Mouse (Mus musculus): ENCODE results near the gene Pde10a. TPM values are rescaled to one million over a fixed set of nuclear protein-coding genes. Genes with fewer than 3 reads are reported as not detected.
A peak's percentile ranks its signal among the peaks of the same experiment; 100 is the strongest.

The Pde10a gene
- total RNA-seq (2021), result 10 to 100 TPM; 67.6 to 71.6 TPM
- long read RNA-seq, experiment 1, full-length matches to known transcripts, result 5 of 16 reads
- long read RNA-seq, experiment 1, partial matches to known transcripts, result 3 of 16 reads
- long read RNA-seq, experiment 1, other reads (novel, unspliced or antisense), result 8 of 16 reads
- long read RNA-seq, experiment 2, full-length matches to known transcripts, result 5 of 30 reads
- long read RNA-seq, experiment 2, partial matches to known transcripts, result 10 of 30 reads
- long read RNA-seq, experiment 2, other reads (novel, unspliced or antisense), result 15 of 30 reads

- DNase-seq (ENCODE audit: low spot score in 2 of 2), result no peak
- Histone ChIP-seq H3K27ac (peak within 1 kb of the TSS; percentile 97), H3K4me3 (peak within 1 kb of the TSS; percentile 76)
- no peak for TF ChIP-seq CTCF (conservative IDR thresholded peaks at IDR 0.05)
These were observed at the start of gene Pde10a for GRCm38 (mm10) chr17:8525225-8525721. Gene Pde10a (plus strand): TSS chr17:8525372.

- no peak for TF ChIP-seq CTCF (conservative IDR thresholded peaks at IDR 0.05)
- no peak for DNase-seq (ENCODE audit: low spot score in 2 of 2)
- Histone ChIP-seq H3K27ac (no peak overlapping the region), H3K4me3 (no peak overlapping the region)
These were observed 46.6 kb upstream of the Pde10a start for GRCm38 (mm10) chr17:8478554-8478953.

- H3K4me3 ChIP-seq, result no peak overlapping the region
- H3K27ac ChIP-seq, result no peak overlapping the region
- no peak for DNase-seq (ENCODE audit: low spot score in 2 of 2)
- TF ChIP-seq CTCF (conservative IDR thresholded peaks at IDR 0.05), result 0 out of 2 replicates have a peak, but pooled peaks have one; percentile 4
These were observed 45.6 kb upstream of the Pde10a start for GRCm38 (mm10) chr17:8479493-8480128.

GRCm38 (mm10) chr17:8481797-8482196, 43.4 kb upstream of the Pde10a start:
- no peak overlapping the region for H3K4me3 ChIP-seq
- no peak for TF ChIP-seq CTCF (conservative IDR thresholded peaks at IDR 0.05)
- no peak overlapping the region for H3K27ac ChIP-seq
- DNase-seq (ENCODE audit: low spot score in 2 of 2), result no peak

- H3K27ac ChIP-seq, result no peak overlapping the region
- TF ChIP-seq CTCF (conservative IDR thresholded peaks at IDR 0.05), result no peak
- DNase-seq (ENCODE audit: low spot score in 2 of 2), result no peak
- no peak overlapping the region for H3K4me3 ChIP-seq
These were observed 42.3 kb upstream of the Pde10a start for GRCm38 (mm10) chr17:8482876-8483275.

- DNase-seq (ENCODE audit: low spot score in 2 of 2), result no peak
- TF ChIP-seq CTCF (conservative IDR thresholded peaks at IDR 0.05), result no peak
- H3K4me3 ChIP-seq, result no peak overlapping the region
- no peak overlapping the region for H3K27ac ChIP-seq
These were observed 40.9 kb upstream of the Pde10a start for GRCm38 (mm10) chr17:8484246-8484645.

GRCm38 (mm10) chr17:8485146-8485545, 40.0 kb upstream of the Pde10a start:
- no peak for DNase-seq (ENCODE audit: low spot score in 2 of 2)
- no peak for TF ChIP-seq CTCF (conservative IDR thresholded peaks at IDR 0.05)
- no peak overlapping the region for H3K27ac ChIP-seq
- no peak overlapping the region for H3K4me3 ChIP-seq

GRCm38 (mm10) chr17:8487824-8488223, 37.3 kb upstream of the Pde10a start:
- TF ChIP-seq CTCF (conservative IDR thresholded peaks at IDR 0.05), result no peak
- Histone ChIP-seq H3K27ac (peak overlapping the region; percentile 94), H3K4me3 (no peak overlapping the region; the same call in 1 of the 2 replicates)
- DNase-seq (ENCODE audit: low spot score in 2 of 2), result peak; percentile 95 to 97

GRCm38 (mm10) chr17:8490971-8491370, 34.2 kb upstream of the Pde10a start:
- DNase-seq (ENCODE audit: low spot score in 2 of 2), result no peak
- no peak overlapping the region for H3K27ac ChIP-seq
- no peak for TF ChIP-seq CTCF (conservative IDR thresholded peaks at IDR 0.05)
- H3K4me3 ChIP-seq, result no peak overlapping the region

GRCm38 (mm10) chr17:8493461-8493860, 31.7 kb upstream of the Pde10a start:
- Histone ChIP-seq H3K4me3 (no peak overlapping the region), H3K27ac (no peak overlapping the region)
- no peak for DNase-seq (ENCODE audit: low spot score in 2 of 2)
- TF ChIP-seq CTCF (conservative IDR thresholded peaks at IDR 0.05), result no peak

- Histone ChIP-seq H3K27ac (no peak overlapping the region), H3K4me3 (no peak overlapping the region)
- DNase-seq (ENCODE audit: low spot score in 2 of 2), result no peak
- TF ChIP-seq CTCF (conservative IDR thresholded peaks at IDR 0.05), result no peak
These were observed 27.0 kb upstream of the Pde10a start for GRCm38 (mm10) chr17:8498151-8498550.

GRCm38 (mm10) chr17:8498655-8499054, 26.5 kb upstream of the Pde10a start:
- TF ChIP-seq CTCF (conservative IDR thresholded peaks at IDR 0.05), result no peak
- Histone ChIP-seq H3K27ac (no peak overlapping the region), H3K4me3 (no peak overlapping the region)
- DNase-seq (ENCODE audit: low spot score in 2 of 2), result no peak

- H3K27ac ChIP-seq, result no peak overlapping the region
- TF ChIP-seq CTCF (conservative IDR thresholded peaks at IDR 0.05), result no peak
- no peak overlapping the region for H3K4me3 ChIP-seq
- DNase-seq (ENCODE audit: low spot score in 2 of 2), result no peak
These were observed 25.5 kb upstream of the Pde10a start for GRCm38 (mm10) chr17:8499564-8500117.
